Mouse (Mus musculus): ENCODE results near the gene Slc25a53.
"Not testable (repeated sequence)": the region's sequence is repeated elsewhere in the genome, so short reads cannot be mapped to it uniquely, and the experiment has no call there.

Gene Slc25a53

DNA sequence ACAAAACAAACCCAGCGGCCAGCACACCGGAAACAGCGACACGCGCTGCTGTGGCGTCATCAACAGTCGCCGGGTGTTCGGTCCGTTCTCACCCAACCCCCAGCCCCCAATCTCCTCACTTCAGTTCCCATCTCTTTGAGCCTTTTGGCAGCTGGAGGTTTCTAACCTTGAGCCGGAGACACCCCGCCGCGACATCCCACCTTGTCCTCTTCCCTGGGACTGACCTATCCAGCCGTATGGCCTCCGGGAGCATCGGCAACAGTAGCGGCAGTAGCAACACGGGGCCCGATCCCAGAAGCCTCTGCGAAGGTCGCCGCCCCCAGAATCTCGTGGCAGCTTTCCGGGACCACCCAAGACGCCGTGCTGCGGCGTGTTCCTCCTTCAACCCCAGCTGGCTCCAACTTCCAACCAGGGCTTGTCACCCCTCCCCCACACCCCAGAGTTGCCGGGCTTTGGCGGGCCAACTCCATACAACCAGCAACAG is at the start of gene Slc25a53:
Gene Slc25a53 (minus strand): TSS at position 303 of the 484 bp plus-strand sequence.
- DNase-seq (ENCODE audit: low read depth, low spot score): peak; percentile 89

DNA sequence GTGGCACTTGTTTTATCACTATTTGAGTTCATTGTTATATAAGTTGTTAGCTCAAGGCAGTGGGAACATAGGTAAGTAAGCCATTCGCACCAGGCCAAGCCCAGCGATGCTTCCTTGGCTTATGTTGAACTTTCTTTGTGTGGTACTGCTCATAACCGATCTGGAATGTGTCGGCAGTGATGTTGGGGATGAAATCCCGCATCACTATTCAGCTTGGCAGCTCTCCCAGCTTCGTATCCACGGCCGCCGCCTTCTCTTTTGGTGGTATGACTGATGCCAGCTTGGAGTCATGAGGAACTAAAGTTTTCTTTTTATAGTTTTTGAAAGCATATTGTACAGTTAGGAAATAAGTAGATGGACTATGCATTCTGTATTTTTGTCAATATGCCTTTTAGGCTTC is 25.1 kb upstream of the Slc25a53 start:
- DNase-seq (ENCODE audit: low read depth, low spot score): no peak

DNA sequence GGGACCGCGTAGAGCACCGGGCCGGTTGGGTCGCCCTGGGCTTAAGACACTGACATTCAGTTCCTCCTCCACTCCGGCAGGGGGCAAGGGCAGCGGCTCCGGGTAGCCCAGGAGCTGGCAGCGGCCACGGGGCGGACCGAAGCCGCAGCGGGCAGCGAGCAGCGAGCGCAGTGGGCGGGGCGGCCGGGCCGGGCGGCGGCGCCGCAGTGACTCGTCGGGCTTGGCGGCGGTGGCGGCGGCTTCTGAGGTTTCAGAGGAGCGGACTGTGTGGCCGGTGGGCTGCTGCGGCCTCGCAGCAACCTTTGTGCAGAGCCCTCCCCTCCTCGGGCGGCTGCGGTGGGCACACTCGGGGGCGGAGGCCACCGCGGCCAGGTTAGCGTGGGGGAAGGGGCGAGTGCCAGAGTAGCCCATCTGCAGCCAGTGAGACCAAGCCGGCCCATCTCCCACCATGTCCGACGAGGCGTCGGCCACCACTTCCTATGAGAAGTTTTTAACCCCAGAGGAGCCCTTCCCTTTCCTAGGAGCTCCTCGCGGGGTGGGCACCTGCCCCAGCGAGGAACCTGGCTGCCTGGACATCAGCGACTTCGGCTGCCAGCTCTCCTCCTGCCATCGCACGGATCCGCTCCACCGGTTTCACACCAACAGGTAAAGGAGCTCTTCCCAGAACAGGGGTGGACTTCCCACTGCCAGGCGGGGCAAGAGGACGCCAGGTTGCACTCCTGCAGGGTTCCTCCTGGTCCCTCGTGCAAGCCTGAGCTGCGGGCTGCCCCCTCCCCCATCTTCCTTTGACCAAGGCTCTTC is 11.5 kb upstream of the Slc25a53 start, which contains the start of gene Fam199x:
Gene Fam199x (plus strand): TSS at position 170 of the 801 bp plus-strand sequence.
- DNase-seq (ENCODE audit: low read depth, low spot score): peak; percentile 57

DNA sequence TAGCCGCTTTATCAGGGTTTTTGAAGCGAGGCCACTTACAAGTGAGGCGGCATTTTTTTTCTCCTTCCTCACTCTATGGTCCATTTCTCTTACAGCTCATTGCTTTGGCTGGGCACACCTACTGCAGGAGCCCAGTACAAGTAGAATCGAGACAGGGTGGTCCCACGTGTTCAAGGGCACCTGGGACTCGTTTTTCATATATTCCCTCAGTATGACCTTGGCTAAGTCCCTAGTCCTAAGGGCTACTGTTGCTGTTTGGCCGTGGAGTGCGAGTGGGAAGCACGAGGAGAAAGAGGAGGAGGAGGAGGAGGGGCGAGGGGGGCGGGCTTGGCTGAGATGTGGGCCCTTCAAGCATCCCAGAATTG is 10.9 kb upstream of the Slc25a53 start:
- DNase-seq (ENCODE audit: low read depth, low spot score): no peak

DNA sequence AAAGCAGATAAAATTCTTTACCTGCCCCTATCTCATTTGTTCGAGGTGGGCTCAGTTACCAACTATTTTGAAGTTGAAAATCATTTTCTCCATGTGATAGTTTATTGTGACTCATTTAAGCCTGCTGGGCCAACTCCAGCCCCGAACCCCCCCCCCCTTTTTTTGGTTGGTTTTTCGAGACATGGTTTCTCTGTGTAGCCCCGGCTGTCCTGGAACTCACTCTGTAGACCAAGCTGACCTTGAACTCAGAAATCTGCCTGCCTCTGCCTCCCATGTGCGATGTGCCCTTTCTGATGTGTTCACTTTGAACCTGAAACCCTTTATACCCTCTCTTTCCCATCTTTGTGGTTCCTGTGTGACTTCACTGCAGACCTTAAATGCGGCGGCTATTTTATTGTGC is 400 bp upstream of the Slc25a53 start:
- peak; percentile 4 for DNase-seq (ENCODE audit: low read depth, low spot score)

DNA sequence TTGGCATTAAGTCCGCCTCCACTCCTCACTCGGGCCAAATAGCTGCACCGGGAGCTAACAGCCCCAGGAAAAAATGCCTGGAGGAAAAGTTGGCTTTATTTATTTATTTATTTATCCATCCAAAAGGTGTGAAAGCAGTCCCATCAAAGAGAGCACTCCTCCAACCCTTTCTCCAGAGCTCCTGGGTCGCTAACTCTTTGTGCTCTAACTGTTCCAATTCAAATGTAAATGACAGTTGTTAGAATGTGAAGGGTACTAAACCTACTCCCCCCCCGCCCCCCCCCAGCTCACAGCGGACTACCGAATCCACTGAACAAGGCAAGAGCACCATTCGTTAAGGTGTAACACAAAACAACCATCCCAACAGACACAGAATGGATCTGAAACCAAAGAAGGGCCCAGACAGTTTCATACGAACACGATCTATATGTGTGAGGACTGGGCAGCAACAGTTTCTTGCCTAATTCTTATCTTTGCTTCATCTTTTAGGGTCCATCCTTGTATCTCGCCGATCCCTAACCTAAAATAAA is 567 bp downstream of the Slc25a53 start:
- peak; percentile 87 for DNase-seq (ENCODE audit: low read depth, low spot score)

DNA sequence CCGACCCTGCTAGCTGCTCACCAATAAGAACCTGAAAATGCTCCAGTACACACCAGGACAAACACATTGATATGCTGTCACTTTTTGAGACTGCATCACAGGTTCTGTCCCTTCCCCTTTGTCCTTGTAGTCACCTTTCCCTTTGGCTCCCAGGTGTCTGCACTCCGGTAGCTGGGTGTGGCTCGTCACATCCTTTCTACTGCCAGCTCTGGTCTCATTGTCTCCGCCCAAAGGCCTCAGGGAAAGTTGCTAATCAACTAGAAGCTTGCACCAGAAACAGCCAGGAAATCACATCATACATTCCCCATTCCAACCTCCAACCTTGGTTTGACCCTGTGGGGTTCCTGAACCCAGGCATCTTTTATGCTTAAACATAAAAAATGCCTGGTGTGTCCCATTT is 3.8 kb downstream of the Slc25a53 start:
- DNase-seq (ENCODE audit: low read depth, low spot score): peak; percentile 84

DNA sequence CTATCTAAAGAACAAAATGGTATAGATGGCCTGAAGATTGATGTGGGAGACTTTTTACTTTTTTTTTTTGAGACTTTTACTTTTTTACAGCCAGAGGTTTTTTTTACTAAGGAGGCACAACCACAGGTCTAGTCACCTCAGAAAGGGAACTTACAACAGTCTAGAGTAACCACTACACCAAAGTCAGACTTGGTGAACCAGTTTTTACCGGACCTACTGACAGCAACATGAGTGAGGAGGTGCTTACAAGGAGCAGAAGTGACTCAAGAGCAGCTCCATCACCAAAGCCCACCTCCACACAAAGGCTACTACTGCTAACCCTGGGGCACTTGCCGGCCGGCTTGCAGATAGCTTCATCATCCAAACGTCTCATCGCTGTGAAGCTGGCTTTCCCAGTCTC is 6.4 kb downstream of the Slc25a53 start:
- no peak for DNase-seq (ENCODE audit: low read depth, low spot score)

DNA sequence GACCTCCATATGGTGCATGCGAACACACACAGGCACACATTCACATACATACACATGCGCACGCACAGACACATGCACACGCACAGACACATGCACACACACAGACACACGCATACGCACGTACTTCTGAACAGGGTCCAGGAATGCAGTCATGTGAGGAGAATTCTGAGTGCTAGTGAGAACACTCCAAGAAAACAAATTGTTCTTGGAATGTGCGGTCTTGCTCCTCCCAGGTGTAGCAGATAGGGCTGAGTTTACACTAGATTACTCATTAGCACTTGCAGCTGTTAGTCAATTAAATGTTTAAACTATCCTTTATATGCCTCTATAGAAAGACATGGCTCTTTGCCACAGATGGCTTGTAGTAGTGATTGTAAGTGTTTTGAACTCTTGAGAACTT is 7.2 kb downstream of the Slc25a53 start:
- peak; percentile 12 for DNase-seq (ENCODE audit: low read depth, low spot score)

DNA sequence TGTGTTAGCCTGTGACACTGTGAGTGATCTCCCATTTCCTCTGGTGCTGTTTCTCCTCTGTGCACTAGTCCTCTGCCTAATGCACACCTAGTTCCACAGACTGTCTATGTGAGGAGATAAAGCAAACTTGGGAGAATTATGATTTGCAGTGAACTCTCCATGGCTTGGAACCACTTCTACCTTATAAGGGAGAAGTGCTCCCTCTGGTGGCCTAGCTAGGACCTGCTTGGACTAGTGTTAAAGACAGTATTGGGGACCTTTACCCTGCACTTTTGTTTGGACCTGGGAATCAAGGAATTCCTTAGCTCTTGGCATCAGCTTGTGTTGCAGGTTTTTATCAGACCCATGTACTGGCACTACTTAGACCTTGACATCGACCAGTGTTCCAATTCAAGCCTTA is 18.8 kb downstream of the Slc25a53 start:
- peak; percentile 77 for DNase-seq (ENCODE audit: low read depth, low spot score)

DNA sequence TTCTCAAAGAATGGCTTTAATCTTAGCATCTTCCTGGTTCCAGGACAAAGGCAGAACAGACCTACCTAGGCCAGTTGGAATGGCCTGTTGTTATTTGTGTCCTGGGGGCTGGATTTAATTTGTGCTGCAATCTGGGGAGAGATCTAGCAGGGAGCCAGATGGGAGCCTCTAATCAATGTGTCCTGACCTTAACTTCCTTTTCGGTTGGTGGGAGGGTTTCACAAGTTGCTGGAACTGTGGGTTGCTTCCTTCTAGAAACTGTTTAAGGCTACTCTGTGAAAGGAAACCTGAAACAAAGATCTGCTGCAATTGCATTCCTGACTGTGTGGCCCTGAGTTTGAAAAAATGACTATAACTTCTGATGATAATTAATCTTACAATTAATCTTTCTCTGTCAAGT is 20.4 kb downstream of the Slc25a53 start:
- DNase-seq (ENCODE audit: low read depth, low spot score): no peak

DNA sequence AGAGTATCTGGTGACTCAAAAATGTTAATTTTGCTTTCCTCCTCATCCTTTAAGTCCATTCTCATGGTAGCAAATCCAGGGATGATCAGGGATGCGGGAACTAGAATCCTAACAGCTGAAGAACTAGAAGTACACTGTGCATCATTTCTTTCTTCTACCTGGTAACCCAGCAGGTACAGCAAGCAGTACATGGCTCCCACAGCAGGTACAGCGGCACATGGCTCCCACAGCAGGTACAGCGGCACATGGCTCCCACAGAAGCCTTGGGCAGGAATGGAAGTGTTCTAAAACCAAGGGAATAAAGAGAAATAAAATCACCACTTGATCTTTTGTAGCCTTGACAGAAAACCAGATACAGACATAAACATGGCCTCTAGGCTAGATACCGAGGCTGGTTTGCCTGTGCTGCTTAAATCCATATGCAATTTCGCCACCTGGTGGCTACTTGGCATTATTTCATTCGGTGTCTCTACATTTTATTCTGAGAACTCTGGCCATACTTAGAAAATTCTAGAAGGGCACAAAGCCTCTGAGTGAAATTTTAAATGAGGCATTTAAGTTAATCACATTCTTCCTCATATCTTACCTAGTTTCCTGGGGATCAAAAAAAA is 22.9 kb downstream of the Slc25a53 start:
- peak; percentile 61 for DNase-seq (ENCODE audit: low read depth, low spot score)

DNA sequence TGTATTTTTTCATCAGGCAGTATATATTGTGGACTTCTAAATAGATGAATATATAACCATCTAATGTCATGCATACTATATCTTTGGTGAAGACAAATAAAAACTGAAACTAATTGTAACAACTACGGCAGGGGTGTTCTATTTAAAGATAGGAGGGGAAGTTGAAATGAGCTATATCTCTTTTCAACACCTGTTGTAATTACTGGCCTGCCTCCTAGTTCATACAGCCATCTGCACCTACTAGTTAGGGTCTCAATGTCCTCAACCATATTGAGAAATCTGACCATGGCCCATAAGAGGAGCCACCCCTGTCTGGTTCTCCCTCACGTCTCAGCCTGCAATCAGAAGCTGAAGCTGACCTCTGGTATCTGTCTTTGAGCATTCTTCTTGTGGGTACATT is 41.8 kb downstream of the Slc25a53 start:
- DNase-seq (ENCODE audit: low read depth, low spot score): no peak

DNA sequence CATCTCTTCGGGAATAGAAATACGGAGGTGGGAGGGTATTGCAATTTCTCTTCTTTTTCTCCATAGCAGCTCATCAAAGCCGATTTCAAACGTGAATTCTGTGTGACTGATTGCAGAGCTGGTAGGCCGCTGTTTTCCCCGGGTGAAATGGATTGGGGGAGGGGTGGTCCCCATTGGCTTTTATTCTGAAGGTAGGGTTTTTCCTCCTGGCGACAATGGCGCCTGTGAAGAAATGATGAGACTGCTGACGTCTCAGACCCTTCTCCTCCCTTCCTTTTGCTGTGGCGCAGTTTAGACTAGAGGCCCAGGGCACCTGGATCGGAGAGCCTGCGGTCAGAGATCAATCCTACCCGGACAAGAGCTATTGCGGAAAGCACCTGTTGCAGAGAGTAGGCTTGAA is 44.5 kb downstream of the Slc25a53 start:
- peak; percentile 3 for DNase-seq (ENCODE audit: low read depth, low spot score)

DNA sequence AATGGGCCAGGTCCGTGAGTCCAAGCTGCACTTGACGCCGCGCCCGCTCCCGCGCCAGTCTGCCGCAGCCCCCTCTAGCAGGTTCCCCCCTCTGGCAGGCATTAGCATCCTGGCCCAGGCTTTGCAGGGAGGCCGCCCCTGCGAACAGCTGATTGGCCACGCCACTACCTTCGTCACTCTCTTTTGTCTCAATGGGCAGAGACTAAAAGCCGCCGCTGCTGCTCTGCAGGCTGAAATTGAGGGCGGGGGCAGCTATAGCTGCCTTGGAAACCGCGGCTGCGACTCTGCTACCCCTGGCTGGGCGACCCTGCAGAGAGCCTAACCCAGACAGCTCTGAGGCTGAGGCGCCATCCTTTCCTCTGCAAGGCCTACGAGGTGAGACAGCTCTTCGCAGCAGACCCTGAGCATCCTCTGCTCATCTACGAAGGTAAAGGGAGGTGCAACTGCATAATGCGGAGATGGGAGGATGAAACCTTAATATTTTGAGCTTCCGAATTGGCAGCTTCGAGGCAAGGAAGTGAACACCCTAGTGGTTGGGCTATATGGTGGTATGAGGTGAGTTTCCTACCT is 45.0 kb downstream of the Slc25a53 start, which contains the start of gene Zcchc18:
Gene Zcchc18 (plus strand): TSS at position 178 of the 570 bp plus-strand sequence.
- peak; percentile 85 for DNase-seq (ENCODE audit: low read depth, low spot score)

DNA sequence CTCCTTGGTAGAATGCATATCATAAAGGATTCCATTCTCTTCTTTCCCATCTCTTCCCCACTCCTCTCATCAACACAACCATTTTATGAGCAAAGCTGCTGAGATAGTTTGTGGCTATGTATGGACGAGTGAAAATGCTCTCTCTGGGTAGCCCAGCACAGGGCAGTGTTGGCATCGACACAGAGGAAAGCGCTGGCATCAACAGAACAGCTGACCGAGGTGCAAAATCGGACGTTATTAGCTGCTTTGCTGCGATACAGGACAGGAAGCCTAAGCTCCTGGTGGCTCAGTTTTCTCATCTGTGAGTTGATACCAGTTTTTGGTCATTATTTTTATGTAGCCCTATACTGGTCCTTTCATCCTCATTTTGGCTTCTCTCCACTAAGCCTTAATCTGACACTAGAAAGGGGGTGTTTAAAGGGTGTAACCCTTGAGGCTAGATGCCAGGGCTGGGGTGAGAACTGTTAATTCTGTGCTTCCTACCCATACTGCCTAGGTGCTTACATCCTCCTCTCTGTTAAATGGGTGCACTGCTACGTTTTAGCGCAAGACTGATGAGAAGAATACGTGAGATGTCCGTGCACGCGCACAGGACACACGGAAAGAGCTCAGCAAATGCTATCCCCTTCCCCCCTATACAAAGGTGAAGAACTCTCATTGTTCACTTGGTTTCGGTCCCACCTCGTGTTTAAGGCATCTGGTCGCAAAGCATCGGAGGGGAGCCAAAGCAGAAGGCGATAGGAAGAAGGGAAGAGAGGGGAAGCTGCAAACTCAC is 45.7 kb downstream of the Slc25a53 start:
- DNase-seq (ENCODE audit: low read depth, low spot score): no peak

DNA sequence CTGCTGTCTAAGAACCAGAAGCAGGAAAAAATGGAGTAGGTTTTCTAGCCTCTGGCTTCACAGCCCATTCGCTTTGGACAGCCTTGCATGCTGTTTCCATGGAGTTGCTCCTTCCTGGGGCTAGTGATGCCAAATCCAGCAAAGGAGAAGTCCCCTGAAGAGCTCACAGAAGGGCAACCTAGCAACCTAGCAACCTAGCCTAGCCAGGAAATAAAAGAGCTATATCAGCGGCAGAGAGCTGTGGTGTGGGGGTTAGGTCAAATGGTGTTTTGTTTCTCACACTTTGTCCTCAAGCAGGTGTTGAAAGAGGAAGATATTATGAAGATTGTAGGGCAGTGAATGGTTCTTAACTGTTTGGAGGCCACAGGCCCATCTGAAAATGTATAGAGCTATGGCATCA is 46.8 kb downstream of the Slc25a53 start:
- no peak for DNase-seq (ENCODE audit: low read depth, low spot score)

DNA sequence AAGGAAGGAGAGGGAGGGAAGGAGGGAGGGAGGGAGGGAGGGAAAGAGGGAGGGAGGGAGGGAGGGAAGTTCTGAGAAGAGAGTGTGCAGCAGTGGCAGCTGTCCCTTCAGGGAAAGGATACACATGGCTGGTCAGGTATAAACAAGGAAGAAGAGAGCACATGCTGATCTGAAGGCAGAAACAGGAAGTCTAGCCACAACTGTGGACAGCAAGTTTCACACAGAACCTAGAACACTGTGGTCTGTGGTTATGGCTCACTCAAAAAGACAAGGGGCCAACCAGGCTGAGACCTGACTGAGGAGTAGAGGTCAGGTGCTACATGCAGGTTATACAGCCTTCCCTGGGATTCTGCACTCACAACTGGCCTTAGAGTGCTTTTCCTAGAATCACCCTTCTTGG is 52.1 kb downstream of the Slc25a53 start:
- no peak for DNase-seq (ENCODE audit: low read depth, low spot score)

DNA sequence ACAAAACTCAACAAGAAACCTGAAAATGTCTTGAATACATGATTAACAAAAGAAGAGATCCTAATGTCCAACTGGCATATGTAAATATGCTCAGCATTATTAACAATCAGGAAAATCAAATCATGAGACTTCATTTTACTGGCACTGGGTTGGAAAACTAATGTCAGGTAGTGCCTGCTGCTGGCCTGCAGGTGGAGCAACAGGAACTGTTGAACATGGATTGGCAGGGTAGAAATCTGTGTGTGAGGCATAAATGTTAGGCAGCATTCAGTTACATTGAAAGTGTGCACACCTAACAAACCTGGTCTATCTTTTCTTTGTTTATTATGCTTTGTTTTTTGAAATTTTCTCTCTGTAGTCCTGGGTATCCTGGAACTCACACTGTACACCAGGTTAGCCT is 59.5 kb downstream of the Slc25a53 start:
- DNase-seq (ENCODE audit: low read depth, low spot score): peak; percentile 38

DNA sequence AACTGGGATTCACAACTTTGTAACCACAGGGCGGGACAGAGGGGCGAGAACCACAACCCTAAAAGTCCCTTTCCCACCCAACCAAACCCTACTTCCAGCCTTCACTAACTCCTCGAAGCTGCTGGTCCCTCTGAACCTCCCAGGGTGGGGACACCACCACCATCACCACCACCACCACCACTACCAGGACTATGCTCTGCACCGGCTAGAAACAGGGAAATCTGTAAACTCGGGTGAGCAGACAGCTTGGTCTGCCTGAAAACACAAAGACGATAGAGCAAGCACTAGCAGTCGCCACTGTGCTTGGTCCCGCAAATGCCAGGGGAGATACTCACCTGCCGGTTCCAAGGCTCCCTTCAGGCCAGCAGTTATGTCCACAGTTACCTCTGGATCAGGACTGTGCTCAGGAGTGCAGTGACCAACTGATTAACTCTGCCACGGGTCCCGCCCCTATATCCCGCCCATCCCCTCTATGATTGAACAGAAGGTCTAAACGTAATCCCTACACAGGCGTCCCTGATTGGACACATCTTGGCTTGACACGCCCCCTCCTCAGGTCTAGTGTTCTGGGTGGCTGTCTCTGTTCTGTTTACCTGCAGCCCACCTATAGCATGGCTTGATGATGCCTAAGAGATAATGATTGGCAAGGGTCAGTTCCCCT is 61.5 kb downstream of the Slc25a53 start, which contains the start of the genes Tmsb15l and Tmsb15b1:
Gene Tmsb15l (minus strand): TSS at position 446 of the 661 bp plus-strand sequence.
Gene Tmsb15b1 (minus strand): TSS at position 451 of the 661 bp plus-strand sequence.
- peak; percentile 91 for DNase-seq (ENCODE audit: low read depth, low spot score)

DNA sequence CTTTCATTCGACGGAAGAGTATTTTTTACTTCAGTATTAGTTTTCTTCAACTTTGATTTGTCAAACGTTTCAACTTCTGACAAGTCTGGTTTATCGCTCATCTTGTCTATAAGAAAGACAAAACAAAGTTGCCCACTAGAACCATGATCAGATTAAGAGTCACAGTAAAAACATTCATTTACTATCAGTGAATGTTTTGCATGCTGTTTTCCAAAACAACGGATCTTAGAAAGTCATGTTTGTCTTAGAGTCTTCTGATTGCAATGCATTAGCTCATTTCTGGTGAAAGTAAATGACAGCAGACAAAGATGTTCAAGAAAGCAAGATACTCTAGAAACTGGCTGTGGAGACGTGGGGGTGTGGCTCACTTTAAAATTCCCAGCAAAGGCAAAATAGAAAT is 62.7 kb downstream of the Slc25a53 start, which contains the start of gene Tmsb15b2:
Gene Tmsb15b2 (minus strand): TSS at position 101 of the 400 bp plus-strand sequence.
- not testable (repeated sequence) for DNase-seq (ENCODE audit: low read depth, low spot score)
